Comparison of ENCODE assay signal across 8 mouse cellular contexts in genomic region chr5:53258038-53258786, GRCm38 (mm10). TPM values are rescaled to one million over a fixed set of nuclear protein-coding genes. Genes with fewer than 3 reads are reported as not detected.
DNase-seq lines count a peak whose midpoint lies in the region; ATAC-seq and TF ChIP-seq lines count a peak whose summit lies in the region.

No protein-coding gene starts in this region.

- H3K36me3 ChIP-seq in lung, embryonic 14.5 days (ENCODE audit: insufficient read depth), result no peaks in the 10 kb centered on the region
- H3K36me3 ChIP-seq in limb, embryonic 10.5 days, result no peaks in the 10 kb centered on the region
- no peaks in the 10 kb centered on the region for H3K36me3 ChIP-seq in midbrain, embryonic 15.5 days (replicated peaks)

- 0 out of 2 replicates have a peak, but pooled peaks have one; percentile 25 for TF ChIP-seq CTCF in lung, embryonic 14.5 days (IDR thresholded peaks at IDR 0.05; ENCODE audit: low read depth)

- DNase-seq in lung, embryonic 14.5 days, result peak; percentile 76
- DNase-seq in lung, adult 18-20 months, result no peak
- DNase-seq in cerebellum, postnatal 10 days, result peak; percentile 41 to 52
- peak; percentile 60 for DNase-seq in limb, embryonic 10.5 days (ENCODE audit: low spot score)
- peak; percentile 9 to 12 for DNase-seq in thymus, postnatal 36 days
- DNase-seq in urinary bladder, postnatal 10 days (ENCODE audit: low spot score), result no peak

- no peak overlapping the region for H3K27ac ChIP-seq in lung, embryonic 14.5 days (ENCODE audit: low read depth)
- peak overlapping the region; percentile 77 for H3K27ac ChIP-seq in limb, embryonic 10.5 days
- peak overlapping the region; percentile 68 for H3K27ac ChIP-seq in midbrain, embryonic 15.5 days

- H3K9me3 ChIP-seq in lung, embryonic 14.5 days (ENCODE audit: low read depth, low read length), result no peaks in the 10 kb centered on the region
- no peaks in the 10 kb centered on the region for H3K9me3 ChIP-seq in limb, embryonic 10.5 days (replicated peaks)
- no peaks in the 10 kb centered on the region for H3K9me3 ChIP-seq in midbrain, embryonic 15.5 days

- peak overlapping the region; percentile 56 for H3K9ac ChIP-seq in lung, embryonic 14.5 days
- peak overlapping the region; percentile 26 for H3K9ac ChIP-seq in midbrain, embryonic 15.5 days

- peak overlapping the region; percentile 80 for H3K4me2 ChIP-seq in lung, embryonic 14.5 days
- H3K4me2 ChIP-seq in midbrain, embryonic 15.5 days, result peak overlapping the region; percentile 82

- WGBS in lung, embryonic 14.5 days, result 2% methylated on average over 29 of the region's 29 CpGs
- 4% methylated on average over 29 of the region's 29 CpGs for WGBS in limb, embryonic 10.5 days
- WGBS in midbrain, embryonic 15.5 days, result 2% methylated on average over 29 of the region's 29 CpGs

- peak; percentile 64 for ATAC-seq in lung, embryonic 14.5 days (ENCODE audit: insufficient read depth)
- ATAC-seq in frontal cortex, adult (ENCODE audit: low TSS enrichment), result peak; percentile 55
- peak; percentile 78 for ATAC-seq in midbrain, embryonic 15.5 days (replicated peaks)

- peak overlapping the region; percentile 35 for H3K4me3 ChIP-seq in lung, embryonic 14.5 days (ENCODE audit: low read depth, low read length)
- peak overlapping the region; percentile 52 for H3K4me3 ChIP-seq in limb, embryonic 10.5 days
- peak overlapping the region; percentile 37 for H3K4me3 ChIP-seq in midbrain, embryonic 15.5 days

- H3K27me3 ChIP-seq in lung, embryonic 14.5 days (ENCODE audit: insufficient read depth, low read length), result no peaks in the 10 kb centered on the region
- peaks cover 31% of the 10 kb centered on the region for H3K27me3 ChIP-seq in limb, embryonic 10.5 days (ENCODE audit: low read depth, poor library complexity, severe bottlenecking)
- no peaks in the 10 kb centered on the region for H3K27me3 ChIP-seq in midbrain, embryonic 15.5 days (replicated peaks)

- peaks cover 4% of the 10 kb centered on the region for H3K4me1 ChIP-seq in lung, embryonic 14.5 days (ENCODE audit: insufficient read depth)
- H3K4me1 ChIP-seq in limb, embryonic 10.5 days, result peaks cover 24% of the 10 kb centered on the region
- peaks cover 19% of the 10 kb centered on the region for H3K4me1 ChIP-seq in midbrain, embryonic 15.5 days

RNA-seq across cellular contexts. Expression of gene Smim20, which starts 8.7 kb away (rescaled TPM):
- polyA plus RNA-seq in lung, embryonic 14.5 days (2014; fragmentation: Nextera tagmentation; extraction: Ambion mirVana), result 93.7 and 98.3 TPM in 2 replicates
- 59.0 and 62.6 TPM in 2 replicates for polyA plus RNA-seq in limb, embryonic 10.5 days (2016; fragmentation: Nextera tagmentation; extraction: Ambion mirVana)
- polyA plus RNA-seq in midbrain, embryonic 15.5 days (2015; fragmentation: Nextera tagmentation; extraction: Ambion mirVana), result 67.8 and 69.4 TPM in 2 replicates

RNA-seq across cellular contexts. Expression of gene Sel1l3, which starts 44.5 kb away (rescaled TPM):
- polyA plus RNA-seq in lung, embryonic 14.5 days (2014; fragmentation: Nextera tagmentation; extraction: Ambion mirVana), result 6.8 and 6.9 TPM in 2 replicates
- 0.68 and 1.2 TPM in 2 replicates for polyA plus RNA-seq in limb, embryonic 10.5 days (2016; fragmentation: Nextera tagmentation; extraction: Ambion mirVana)
- polyA plus RNA-seq in midbrain, embryonic 15.5 days (2015; fragmentation: Nextera tagmentation; extraction: Ambion mirVana), result 6.1 and 7.3 TPM in 2 replicates

Comparison
In these comparisons a context has a peak if more than half of its experiments do, and no peak if none do; other contexts are left out.
1. DNase-seq: peak in lung, embryonic 14.5 days (single experiment), cerebellum, postnatal 10 days (2 of 2), limb, embryonic 10.5 days (single experiment) and thymus, postnatal 36 days (2 of 2); none in lung, adult 18-20 months (0 of 2) and urinary bladder, postnatal 10 days (single experiment).
2. Peak in every context shown above with its lines, with median percentiles within 50 percentile points of each other: ATAC-seq and H3K4me3 ChIP-seq.